Mouse (Mus musculus) liver, embryonic 14.5 days (tissue): ENCODE data around the gene Crip3. TPM values are rescaled to one million over a fixed set of nuclear protein-coding genes. Genes with fewer than 3 reads are reported as not detected.

Experiments used
- ATAC-seq: fragments of 200-750 bp; cut with Nextera tagmentation; 2 replicates; pipeline ENCODE4 v1.8.0; 2017; ENCODE audit warnings: moderate number of reproducible peaks, mild to moderate bottlenecking, moderate library complexity; ENCODE audit not compliant: insufficient read depth
- DNase-seq, 3 experiments: peaks; one replicate each; pipeline ENCODE4 v3.0.0-alpha.2; 2012 to 2013; ENCODE audit warnings: low read depth in 3 of 3, low spot score in 3 of 3
- H3K27ac ChIP-seq: fragments of 300-500 bp; sonication (generic); 2 replicates; pipeline ENCODE4 v1.5.1; 2014; ENCODE audit warnings: moderate library complexity, mild to moderate bottlenecking, control low read depth, inconsistent platforms
- H3K27me3 ChIP-seq: fragments of 300-500 bp; sonication (generic); 2 replicates; pipeline ENCODE4 v1.6.1; 2014; ENCODE audit warnings: mild to moderate bottlenecking, low read length, moderate library complexity; ENCODE audit not compliant: control insufficient read depth, insufficient read depth
- H3K36me3 ChIP-seq: fragments of 300-500 bp; sonication (generic); replicated peaks from 2 replicates; pipeline ENCODE4 v1.6.1; 2014; ENCODE audit warnings: low read depth; ENCODE audit not compliant: control insufficient read depth, insufficient read depth
- H3K4me1 ChIP-seq, 2 experiments: fragments of 200-500 bp in 1 of 2; fragments of 300-500 bp in 1 of 2; sonication (generic) in 1 of 2; replicated peaks; 2 replicates each; pipeline ENCODE4 v1.6.1; 2012 to 2014; ENCODE audit warnings: antibody characterized with exemption in 1 of 2, inconsistent platforms in 1 of 2, low read length in 1 of 2; ENCODE audit not compliant: control insufficient read depth in 2 of 2, insufficient read depth in 2 of 2
- H3K4me2 ChIP-seq: fragments of 300-500 bp; sonication (generic); 2 replicates; pipeline ENCODE4 v1.6.1; 2014; ENCODE audit warnings: low read depth, mild to moderate bottlenecking, control low read depth, moderate library complexity
- H3K4me3 ChIP-seq, 2 experiments: fragments of 200-500 bp in 1 of 2; fragments of 300-500 bp in 1 of 2; sonication (generic) in 1 of 2; 2 replicates each; pipeline ENCODE4 v1.5.1; 2012 to 2014; ENCODE audit warnings: low read depth in 2 of 2, low read length in 2 of 2, mild to moderate bottlenecking in 2 of 2, control low read depth in 1 of 2, inconsistent platforms in 1 of 2, moderate library complexity in 1 of 2; ENCODE audit not compliant: insufficient read depth in 1 of 2
- H3K9ac ChIP-seq: fragments of 300-500 bp; sonication (generic); replicated peaks from 2 replicates; pipeline ENCODE4 v1.6.1; 2014; ENCODE audit warnings: mild to moderate bottlenecking, control low read depth, moderate library complexity
- H3K9me3 ChIP-seq: fragments of 300-500 bp; sonication (generic); 2 replicates; pipeline ENCODE4 v1.6.1; 2016; ENCODE audit warnings: low read length, mixed read lengths; ENCODE audit not compliant: control insufficient read depth
- CTCF ChIP-seq: IDR thresholded peaks from 2 replicates; pipeline ENCODE4 v1.5.1; 2016; ENCODE audit warnings: antibody characterized with exemption, low read depth, control low read depth
- EP300 ChIP-seq: IDR thresholded peaks from 2 replicates; pipeline ENCODE4 v1.6.1; 2016; ENCODE audit warnings: antibody characterized with exemption, low read depth
- WGBS: fragments of 180-500 bp; shearing (Covaris S2); extraction: QIAGEN DNeasy Blood & Tissue Kit; methylation state at CpG from one replicate; pipeline ENCODE4 v1.1.7; 2014; ENCODE audit not compliant: insufficient replicate concordance; 5-methylcytosine and 5-hydroxymethylcytosine counted together
- polyA plus RNA-seq, 2 experiments: library from polyadenylated mRNA; depleted of rRNA in 1 of 2; stranded (reverse) in 1 of 2; unstranded in 1 of 2; fragments of >200 nt; fragmentation: Nextera tagmentation in 1 of 2; extraction: Ambion mirVana in 1 of 2; gene quantifications; 2 replicates each; pipeline versions ENCODE4 v1.2.1 to v1.2.3; 2012 to 2014

Gene Crip3
- polyA plus RNA-seq, 2 experiments: not detected

DNA sequence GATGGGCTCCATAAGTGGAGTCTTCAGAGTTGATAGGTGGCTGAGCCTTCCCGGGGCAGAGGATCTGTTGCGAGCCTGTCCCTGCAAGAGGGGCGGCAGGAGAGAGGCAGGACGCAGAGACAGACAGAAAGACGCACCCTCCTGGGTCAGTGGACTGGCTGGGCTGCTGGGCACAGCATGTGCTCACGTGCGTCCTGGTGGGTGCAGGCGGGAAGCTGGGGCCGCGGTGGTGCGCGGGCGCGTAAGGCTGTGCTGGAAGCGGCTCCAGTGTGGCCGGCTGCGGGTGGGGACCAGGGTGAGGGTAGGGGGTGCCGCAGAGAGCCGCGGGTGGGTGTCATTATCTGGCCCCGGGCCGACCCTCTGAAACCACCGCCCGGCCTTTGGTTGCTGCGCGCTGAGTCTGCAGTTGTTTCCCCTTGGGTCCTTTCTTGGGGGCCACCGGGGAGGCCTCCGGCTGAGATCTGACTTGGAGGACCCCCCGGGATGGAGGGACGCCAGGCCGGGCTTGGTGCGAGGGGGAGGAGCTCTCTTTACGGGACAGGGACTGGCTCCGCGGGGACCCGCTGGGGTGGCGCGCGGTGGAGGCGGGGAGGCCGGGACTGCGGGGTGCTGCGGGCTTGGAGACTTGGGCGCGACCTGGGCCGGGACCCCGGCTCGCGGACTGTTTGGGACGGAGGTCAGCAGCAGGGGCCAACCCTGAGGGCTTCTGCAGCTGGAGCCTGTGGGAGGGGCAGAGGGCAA is 16.3 kb downstream of the Crip3 start:
- Histone ChIP-seq H3K4me2 (no peak overlapping the region), H3K9me3 (no peaks in the 10 kb centered on the region), H3K36me3 (no peaks in the 10 kb centered on the region), H3K27ac (no peak overlapping the region), H3K4me1 (no peaks in the 10 kb centered on the region), H3K9ac (no peak overlapping the region), H3K27me3 (peaks cover 22% of the 10 kb centered on the region), H3K4me3 (no peak overlapping the region)
- WGBS: 8% methylated on average over 50 of the region's 50 CpGs
- TF ChIP-seq CTCF (no peak), EP300 (no peak)
- DNase-seq: no peak
- no peak for ATAC-seq

DNA sequence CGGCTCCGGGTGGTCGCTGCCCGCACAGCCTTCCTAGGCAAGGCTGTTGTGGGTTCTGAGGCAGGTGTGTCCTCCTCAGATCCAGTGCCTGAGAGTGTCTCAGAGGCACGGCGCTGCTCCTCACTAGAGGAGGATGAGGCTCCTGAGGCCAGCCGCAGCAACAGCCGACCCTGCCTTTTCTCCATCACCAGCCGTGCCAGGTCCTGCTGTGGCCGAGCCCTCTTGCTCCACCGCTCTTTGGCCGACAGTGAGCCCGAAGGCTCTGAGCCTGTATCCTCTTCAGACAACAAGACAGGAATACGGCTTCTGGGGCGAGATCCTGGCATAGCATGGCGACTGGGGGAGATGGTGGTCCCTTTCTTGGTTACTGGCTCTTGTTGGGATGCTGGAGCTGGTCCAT is 17.5 kb downstream of the Crip3 start:
- no peak overlapping the region for H3K4me3 ChIP-seq
- DNase-seq (no peak), ATAC-seq (no peak)
- H3K9me3 ChIP-seq: no peaks in the 10 kb centered on the region
- no peak overlapping the region for H3K4me2 ChIP-seq
- TF ChIP-seq CTCF (no peak), EP300 (no peak)
- 73% methylated on average over 16 of the region's 16 CpGs for WGBS
- no peak overlapping the region for H3K9ac ChIP-seq
- no peaks in the 10 kb centered on the region for H3K4me1 ChIP-seq
- H3K27ac ChIP-seq: no peak overlapping the region
- peaks cover 22% of the 10 kb centered on the region for H3K27me3 ChIP-seq
- no peaks in the 10 kb centered on the region for H3K36me3 ChIP-seq

DNA sequence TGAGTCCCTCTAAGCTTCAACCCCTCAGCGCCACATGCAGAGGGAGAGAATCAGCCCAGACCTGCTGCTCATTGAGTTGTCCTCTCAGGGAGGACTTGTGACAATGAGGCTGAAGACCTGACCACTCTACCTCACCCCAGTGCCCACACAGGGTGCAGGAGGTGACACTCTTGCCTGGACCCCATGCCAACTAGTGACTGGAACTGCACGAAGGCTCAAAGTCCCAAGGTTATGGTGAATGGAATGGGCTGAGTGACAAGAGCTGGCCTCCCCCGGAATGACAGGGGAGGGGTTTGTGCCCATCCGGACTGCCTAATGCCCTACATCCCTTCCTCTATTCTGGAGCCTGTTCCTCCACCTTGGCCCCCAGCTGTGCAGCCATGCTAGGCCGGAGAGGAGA is 24.0 kb downstream of the Crip3 start:
- 29% methylated on average over 5 of the region's 5 CpGs for WGBS
- no peak for DNase-seq

DNA sequence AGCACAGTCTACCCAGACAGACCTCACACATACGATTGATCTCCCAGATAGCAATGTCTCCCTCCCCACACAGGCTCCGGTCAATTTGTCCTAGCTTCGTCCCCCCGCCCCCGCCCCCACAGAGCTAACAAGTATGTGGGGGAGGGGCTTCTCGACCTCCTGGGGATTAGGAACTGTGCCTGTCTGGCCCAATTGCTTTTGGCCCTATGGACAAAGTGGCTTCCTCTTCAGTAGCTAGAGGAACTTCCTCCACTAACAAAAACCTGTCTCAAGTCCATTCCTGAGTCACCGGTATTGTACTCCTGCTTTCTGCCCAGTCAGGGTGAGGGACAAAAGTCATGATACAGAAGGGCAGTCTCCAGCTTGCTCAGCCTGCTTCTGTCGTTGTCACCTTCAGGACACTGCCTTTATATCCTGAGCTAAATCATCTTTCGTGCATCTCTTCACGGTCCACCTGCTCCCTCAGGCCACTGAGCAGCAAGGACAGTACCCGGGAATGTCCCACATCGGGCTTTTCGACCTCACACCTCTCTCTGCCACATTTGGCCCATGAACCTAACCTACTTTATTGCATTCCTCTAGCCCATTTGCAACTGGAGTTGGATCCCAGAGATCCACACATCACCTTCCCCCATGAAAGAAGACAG is 24.7 kb downstream of the Crip3 start:
- 6% methylated on average over 13 of the region's 13 CpGs for WGBS
- ATAC-seq: no peak
- peaks cover 41% of the 10 kb centered on the region for H3K27me3 ChIP-seq
- H3K27ac ChIP-seq: no peak overlapping the region
- TF ChIP-seq CTCF (no peak), EP300 (no peak)
- no peak overlapping the region for H3K4me3 ChIP-seq
- peaks cover 0 to 5% of the 10 kb centered on the region in 2 experiments; a peak in 1 of 4 replicates for H3K4me1 ChIP-seq
- H3K9ac ChIP-seq: no peak overlapping the region
- no peaks in the 10 kb centered on the region for H3K36me3 ChIP-seq
- no peak for DNase-seq
- no peaks in the 10 kb centered on the region for H3K9me3 ChIP-seq
- no peak overlapping the region for H3K4me2 ChIP-seq

More for the DNA sequence above, 24.0 kb downstream of the Crip3 start:
- no peak overlapping the region for H3K4me2 ChIP-seq
- no peak overlapping the region for H3K4me3 ChIP-seq
- H3K27ac ChIP-seq: no peak overlapping the region
- H3K9me3 ChIP-seq: no peaks in the 10 kb centered on the region
- 0 out of 4 replicates have a peak, but pooled peaks cover 0 to 3% of the 10 kb centered on the region in 2 experiments for H3K4me1 ChIP-seq
- H3K9ac ChIP-seq: no peak overlapping the region
- H3K36me3 ChIP-seq: no peaks in the 10 kb centered on the region
- peaks cover 41% of the 10 kb centered on the region for H3K27me3 ChIP-seq
- ATAC-seq: no peak
- TF ChIP-seq EP300: no peak
- no peak for TF ChIP-seq CTCF

DNA sequence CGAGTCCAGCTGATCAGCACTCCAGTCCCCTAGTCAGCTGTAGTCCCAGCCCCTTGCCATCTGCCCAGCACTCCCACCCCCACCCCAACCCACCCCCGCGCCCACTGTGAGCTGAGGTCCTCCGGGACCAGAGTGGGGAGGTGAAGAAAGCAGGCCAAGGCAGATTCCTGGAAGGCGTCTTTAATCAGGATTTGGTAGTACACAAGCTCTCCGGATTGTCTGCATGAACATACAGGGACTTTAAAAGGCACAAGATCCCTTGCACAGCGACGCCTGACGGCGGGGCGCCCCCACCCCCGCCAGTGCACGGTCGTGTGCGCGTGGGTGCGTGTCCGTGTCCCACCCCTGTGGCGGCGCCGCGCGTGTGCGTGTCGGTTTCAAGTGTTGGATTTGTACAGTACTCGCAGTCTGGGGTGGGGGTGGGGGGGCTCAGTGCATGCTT is 25.3 kb downstream of the Crip3 start:
- 5% methylated on average over 26 of the region's 26 CpGs for WGBS
- ATAC-seq (no peak), DNase-seq (no peak)
- no peaks in the 10 kb centered on the region for H3K36me3 ChIP-seq
- TF ChIP-seq EP300: no peak
- TF ChIP-seq CTCF: no peak
- H3K4me2 ChIP-seq: peak overlapping the region; percentile 4; the same call in 1 of the 2 replicates
- H3K27me3 ChIP-seq: peaks cover 43% of the 10 kb centered on the region
- peaks cover 0 to 5% of the 10 kb centered on the region in 2 experiments; a peak in 1 of 4 replicates for H3K4me1 ChIP-seq
- no peak overlapping the region for H3K27ac ChIP-seq
- no peaks in the 10 kb centered on the region for H3K9me3 ChIP-seq
- no peak overlapping the region for H3K4me3 ChIP-seq
- H3K9ac ChIP-seq: no peak overlapping the region
